Mouse (Mus musculus): ENCODE data around the gene Dpysl5. TPM values are rescaled to one million over a fixed set of nuclear protein-coding genes. Genes with fewer than 3 reads are reported as not detected.

Dpysl5 gene
- polyA plus RNA-seq, 1 experiment from 2014 or later = 91.8 TPM

GRCm38 (mm10) chr5:30781147-30781546, 69.8 kb downstream of the Dpysl5 start:
- H3K9me3 ChIP-seq (ENCODE audit: control insufficient read depth, low read length) = no peaks in the 10 kb centered on the region
- no peaks in the 10 kb centered on the region for H3K4me1 ChIP-seq (replicated peaks; ENCODE audit: control insufficient read depth, insufficient read depth, low read length)
- no peak overlapping the region for H3K9ac ChIP-seq (ENCODE audit: low read length)
- no peaks in the 10 kb centered on the region for H3K27me3 ChIP-seq (ENCODE audit: control insufficient read depth, insufficient read depth, low read length)
- DNase-seq (ENCODE audit: low spot score) (no peak), ATAC-seq (replicated peaks; ENCODE audit: low FRiP score) (no peak)
- 77% methylated on average over 3 of the region's 3 CpGs for WGBS
- no peak overlapping the region for H3K27ac ChIP-seq (ENCODE audit: low read depth, low read length)
- no peak overlapping the region for H3K4me2 ChIP-seq (ENCODE audit: low read depth, low read length, severe bottlenecking)
- H3K4me3 ChIP-seq (ENCODE audit: low read depth, low read length) = no peak overlapping the region
- H3K36me3 ChIP-seq (ENCODE audit: control insufficient read depth, insufficient read depth, low read length) = peaks cover 12% of the 10 kb centered on the region

GRCm38 (mm10) chr5:30787381-30787780, 76.0 kb downstream of the Dpysl5 start:
- Histone ChIP-seq H3K4me3 (ENCODE audit: low read depth, low read length) (no peak overlapping the region), H3K9ac (ENCODE audit: low read length) (no peak overlapping the region), H3K9me3 (ENCODE audit: control insufficient read depth, low read length) (no peaks in the 10 kb centered on the region), H3K36me3 (ENCODE audit: control insufficient read depth, insufficient read depth, low read length) (peaks cover 5% of the 10 kb centered on the region), H3K4me2 (ENCODE audit: low read depth, low read length, severe bottlenecking) (no peak overlapping the region), H3K27ac (ENCODE audit: low read depth, low read length) (no peak overlapping the region), H3K4me1 (replicated peaks; ENCODE audit: control insufficient read depth, insufficient read depth, low read length) (no peaks in the 10 kb centered on the region), H3K27me3 (ENCODE audit: control insufficient read depth, insufficient read depth, low read length) (no peaks in the 10 kb centered on the region)
- WGBS = 93% methylated on average over 5 of the region's 5 CpGs
- ATAC-seq (replicated peaks; ENCODE audit: low FRiP score) (no peak), DNase-seq (ENCODE audit: low spot score) (no peak)

- no peaks in the 10 kb centered on the region for H3K4me1 ChIP-seq (replicated peaks; ENCODE audit: control insufficient read depth, insufficient read depth, low read length)
- no peak for ATAC-seq (replicated peaks; ENCODE audit: low FRiP score)
- no peak overlapping the region for H3K27ac ChIP-seq (ENCODE audit: low read depth, low read length)
- no peaks in the 10 kb centered on the region for H3K9me3 ChIP-seq (ENCODE audit: control insufficient read depth, low read length)
- no peak overlapping the region for H3K4me3 ChIP-seq (ENCODE audit: low read depth, low read length)
- no peak overlapping the region for H3K4me2 ChIP-seq (ENCODE audit: low read depth, low read length, severe bottlenecking)
- 90% methylated on average over 3 of the region's 3 CpGs for WGBS
- no peaks in the 10 kb centered on the region for H3K27me3 ChIP-seq (ENCODE audit: control insufficient read depth, insufficient read depth, low read length)
- H3K9ac ChIP-seq (ENCODE audit: low read length) = no peak overlapping the region
- peaks cover 5% of the 10 kb centered on the region for H3K36me3 ChIP-seq (ENCODE audit: control insufficient read depth, insufficient read depth, low read length)
- DNase-seq (ENCODE audit: low spot score) = no peak
These were observed 78.7 kb downstream of the Dpysl5 start for GRCm38 (mm10) chr5:30790047-30790446.

GRCm38 (mm10) chr5:30796125-30796524, 84.8 kb downstream of the Dpysl5 start:
- Histone ChIP-seq H3K27ac (ENCODE audit: low read depth, low read length) (no peak overlapping the region), H3K4me1 (replicated peaks; ENCODE audit: control insufficient read depth, insufficient read depth, low read length) (peaks cover 3% of the 10 kb centered on the region; the same call in 1 of the 2 replicates)
- 19% methylated on average over 12 of the region's 12 CpGs for WGBS

GRCm38 (mm10) chr5:30797482-30797881, 86.1 kb downstream of the Dpysl5 start:
- no peak overlapping the region for H3K4me3 ChIP-seq (ENCODE audit: low read depth, low read length)
- H3K4me2 ChIP-seq (ENCODE audit: low read depth, low read length, severe bottlenecking) = no peak overlapping the region
- H3K4me1 ChIP-seq (replicated peaks; ENCODE audit: control insufficient read depth, insufficient read depth, low read length) = peaks cover 3% of the 10 kb centered on the region; the same call in 1 of the 2 replicates
- peak overlapping the region; percentile 15; the same call in 1 of the 2 replicates for H3K27ac ChIP-seq (ENCODE audit: low read depth, low read length)
- WGBS = 59% methylated on average over 7 of the region's 7 CpGs
- DNase-seq (ENCODE audit: low spot score) (no peak), ATAC-seq (replicated peaks; ENCODE audit: low FRiP score) (0 out of 2 replicates have a peak, but pooled peaks have one; percentile 10)
- H3K9me3 ChIP-seq (ENCODE audit: control insufficient read depth, low read length) = no peaks in the 10 kb centered on the region
- H3K9ac ChIP-seq (ENCODE audit: low read length) = no peak overlapping the region
- peaks cover 2% of the 10 kb centered on the region; the same call in 1 of the 2 replicates for H3K36me3 ChIP-seq (ENCODE audit: control insufficient read depth, insufficient read depth, low read length)
- no peaks in the 10 kb centered on the region for H3K27me3 ChIP-seq (ENCODE audit: control insufficient read depth, insufficient read depth, low read length)

More at GRCm38 (mm10) chr5:30796125-30796524, 84.8 kb downstream of the Dpysl5 start:
- Histone ChIP-seq H3K36me3 (ENCODE audit: control insufficient read depth, insufficient read depth, low read length) (peaks cover 2% of the 10 kb centered on the region; the same call in 1 of the 2 replicates), H3K9me3 (ENCODE audit: control insufficient read depth, low read length) (no peaks in the 10 kb centered on the region), H3K9ac (ENCODE audit: low read length) (no peak overlapping the region), H3K4me2 (ENCODE audit: low read depth, low read length, severe bottlenecking) (no peak overlapping the region), H3K4me3 (ENCODE audit: low read depth, low read length) (no peak overlapping the region), H3K27me3 (ENCODE audit: control insufficient read depth, insufficient read depth, low read length) (no peaks in the 10 kb centered on the region)
- ATAC-seq (replicated peaks; ENCODE audit: low FRiP score) = peak; percentile 65; the same call in 1 of the 2 replicates
- DNase-seq (ENCODE audit: low spot score) = peak; percentile 87

- no peak for DNase-seq (ENCODE audit: low spot score)
- H3K36me3 ChIP-seq (ENCODE audit: control insufficient read depth, insufficient read depth, low read length) = peaks cover 2% of the 10 kb centered on the region; the same call in 1 of the 2 replicates
- no peaks in the 10 kb centered on the region for H3K9me3 ChIP-seq (ENCODE audit: control insufficient read depth, low read length)
These were observed 86.6 kb downstream of the Dpysl5 start for GRCm38 (mm10) chr5:30797982-30798381.

GRCm38 (mm10) chr5:30798965-30799364, 87.6 kb downstream of the Dpysl5 start:
- Histone ChIP-seq H3K9ac (ENCODE audit: low read length) (no peak overlapping the region), H3K36me3 (ENCODE audit: control insufficient read depth, insufficient read depth, low read length) (peaks cover 2% of the 10 kb centered on the region; the same call in 1 of the 2 replicates), H3K9me3 (ENCODE audit: control insufficient read depth, low read length) (no peaks in the 10 kb centered on the region), H3K27ac (ENCODE audit: low read depth, low read length) (no peak overlapping the region), H3K4me3 (ENCODE audit: low read depth, low read length) (no peak overlapping the region), H3K27me3 (ENCODE audit: control insufficient read depth, insufficient read depth, low read length) (no peaks in the 10 kb centered on the region), H3K4me1 (replicated peaks; ENCODE audit: control insufficient read depth, insufficient read depth, low read length) (peaks cover 3% of the 10 kb centered on the region; the same call in 1 of the 2 replicates), H3K4me2 (ENCODE audit: low read depth, low read length, severe bottlenecking) (no peak overlapping the region)
- ATAC-seq (replicated peaks; ENCODE audit: low FRiP score) (no peak), DNase-seq (ENCODE audit: low spot score) (no peak)
- 89% methylated on average over 6 of the region's 6 CpGs for WGBS

More at GRCm38 (mm10) chr5:30797982-30798381, 86.6 kb downstream of the Dpysl5 start:
- WGBS = 89% methylated on average over 8 of the region's 8 CpGs
- H3K9ac ChIP-seq (ENCODE audit: low read length) = no peak overlapping the region
- H3K4me1 ChIP-seq (replicated peaks; ENCODE audit: control insufficient read depth, insufficient read depth, low read length) = peaks cover 3% of the 10 kb centered on the region; the same call in 1 of the 2 replicates
- no peak overlapping the region for H3K4me3 ChIP-seq (ENCODE audit: low read depth, low read length)
- ATAC-seq (replicated peaks; ENCODE audit: low FRiP score) = no peak
- no peaks in the 10 kb centered on the region for H3K27me3 ChIP-seq (ENCODE audit: control insufficient read depth, insufficient read depth, low read length)
- H3K4me2 ChIP-seq (ENCODE audit: low read depth, low read length, severe bottlenecking) = no peak overlapping the region
- peak overlapping the region; percentile 15; the same call in 1 of the 2 replicates for H3K27ac ChIP-seq (ENCODE audit: low read depth, low read length)

GRCm38 (mm10) chr5:30802724-30803467, 91.5 kb downstream of the Dpysl5 start:
- no peak overlapping the region for H3K27ac ChIP-seq (ENCODE audit: low read depth, low read length)
- no peak overlapping the region for H3K4me2 ChIP-seq (ENCODE audit: low read depth, low read length, severe bottlenecking)
- H3K9ac ChIP-seq (ENCODE audit: low read length) = no peak overlapping the region
- H3K4me1 ChIP-seq (replicated peaks; ENCODE audit: control insufficient read depth, insufficient read depth, low read length) = no peaks in the 10 kb centered on the region
- H3K9me3 ChIP-seq (ENCODE audit: control insufficient read depth, low read length) = no peaks in the 10 kb centered on the region
- no peaks in the 10 kb centered on the region for H3K36me3 ChIP-seq (ENCODE audit: control insufficient read depth, insufficient read depth, low read length)
- H3K4me3 ChIP-seq (ENCODE audit: low read depth, low read length) = no peak overlapping the region
- no peaks in the 10 kb centered on the region for H3K27me3 ChIP-seq (ENCODE audit: control insufficient read depth, insufficient read depth, low read length)
- ATAC-seq (replicated peaks; ENCODE audit: low FRiP score) (no peak), DNase-seq (ENCODE audit: low spot score) (no peak)
- 84% methylated on average over 12 of the region's 12 CpGs for WGBS
